Mouse (Mus musculus): ENCODE measurements around the gene Grid1. TPM values are rescaled to one million over a fixed set of nuclear protein-coding genes. Genes with fewer than 3 reads are reported as not detected.

Gene Grid1
- polyA plus RNA-seq, 1 experiment from 2014 or later: 2.5 TPM

DNA sequence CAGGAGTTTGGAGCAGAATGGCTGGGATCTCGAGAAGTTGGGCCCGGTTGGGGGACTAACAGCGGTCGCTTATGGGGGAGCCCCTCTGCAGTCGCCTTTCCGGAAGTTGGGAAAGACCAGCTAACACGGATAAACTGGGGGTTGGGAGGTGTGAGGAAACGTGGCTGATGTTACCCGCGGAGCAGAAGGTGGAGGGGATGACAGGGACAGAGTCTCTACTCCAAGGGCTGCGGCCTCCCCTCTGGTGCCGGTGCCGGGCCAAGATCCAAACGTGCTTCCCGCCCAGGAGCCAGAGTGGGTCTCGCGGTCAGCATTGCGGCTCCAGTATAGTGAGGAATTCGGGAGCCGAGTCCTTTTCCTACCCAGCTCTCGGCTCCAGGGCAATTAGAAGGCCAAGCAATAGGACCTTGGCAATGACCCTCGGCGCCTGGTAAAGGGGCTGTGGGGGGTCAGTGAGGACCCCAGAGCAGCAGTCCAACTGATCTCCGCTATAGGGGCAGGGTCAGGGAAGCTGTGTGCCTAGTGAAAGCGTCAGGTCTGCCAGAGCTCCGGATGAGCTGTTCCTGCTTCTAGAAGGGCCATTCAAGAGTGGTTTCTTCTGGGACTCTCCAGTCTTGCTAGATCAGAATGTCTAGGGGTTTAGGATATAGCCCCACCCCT, 1.4 kb downstream of the Grid1 start:
- Histone ChIP-seq H3K4me2 (ENCODE audit: low read depth, low read length) (peak overlapping the region; percentile 80), H3K27ac (replicated peaks; ENCODE audit: low read depth, low read length) (no peak overlapping the region), H3K4me1 (ENCODE audit: control insufficient read depth, insufficient read depth, low read length) (peaks cover 3% of the 10 kb centered on the region; the same call in 1 of the 2 replicates), H3K4me3 (ENCODE audit: low read depth, low read length) (peak overlapping the region; percentile 58), H3K9me3 (ENCODE audit: control insufficient read depth, low read length) (no peaks in the 10 kb centered on the region), H3K27me3 (replicated peaks; ENCODE audit: control insufficient read depth, insufficient read depth, low read length) (peaks cover 80% of the 10 kb centered on the region), H3K9ac (ENCODE audit: low read depth, low read length) (no peak overlapping the region), H3K36me3 (ENCODE audit: control insufficient read depth, insufficient read depth, low read length) (no peaks in the 10 kb centered on the region)
- ATAC-seq (ENCODE audit: low read depth) (no peak), DNase-seq (ENCODE audit: low spot score) (no peak)
- WGBS: under 1% methylated on average over 22 of the region's 26 CpGs

DNA sequence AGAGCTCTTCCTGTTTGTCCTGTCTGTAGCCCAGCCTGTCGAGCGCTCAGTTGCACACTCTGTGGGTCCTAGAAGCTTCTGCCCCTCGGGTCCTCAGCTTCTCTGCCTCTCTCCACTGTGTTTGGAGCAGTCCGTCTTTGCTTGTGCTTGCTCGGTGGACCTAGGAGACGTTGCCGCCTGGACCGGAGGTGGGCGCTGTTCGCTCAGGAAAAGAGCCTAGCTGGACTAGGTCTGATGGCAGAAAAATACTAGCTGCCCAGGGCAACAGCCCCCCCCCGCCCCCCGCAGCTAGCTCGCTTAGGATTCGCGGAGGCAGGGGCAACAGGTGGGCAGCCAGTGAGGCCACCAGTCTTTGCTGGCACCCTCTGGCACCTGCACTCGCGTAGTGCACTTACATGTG, 3.2 kb downstream of the Grid1 start:
- Histone ChIP-seq H3K4me1 (ENCODE audit: control insufficient read depth, insufficient read depth, low read length) (peaks cover 3% of the 10 kb centered on the region; the same call in 1 of the 2 replicates), H3K27me3 (replicated peaks; ENCODE audit: control insufficient read depth, insufficient read depth, low read length) (peaks cover 61% of the 10 kb centered on the region), H3K9me3 (ENCODE audit: control insufficient read depth, low read length) (no peaks in the 10 kb centered on the region), H3K4me3 (ENCODE audit: low read depth, low read length) (peak overlapping the region; percentile 25), H3K36me3 (ENCODE audit: control insufficient read depth, insufficient read depth, low read length) (no peaks in the 10 kb centered on the region), H3K9ac (ENCODE audit: low read depth, low read length) (no peak overlapping the region), H3K4me2 (ENCODE audit: low read depth, low read length) (peak overlapping the region; percentile 50), H3K27ac (replicated peaks; ENCODE audit: low read depth, low read length) (no peak overlapping the region)
- peak; percentile 60 for DNase-seq (ENCODE audit: low spot score)
- ATAC-seq (ENCODE audit: low read depth): peak; percentile 37; the same call in 1 of the 2 replicates
- 1% methylated on average over 14 of the region's 17 CpGs for whole genome bisulfite sequencing

DNA sequence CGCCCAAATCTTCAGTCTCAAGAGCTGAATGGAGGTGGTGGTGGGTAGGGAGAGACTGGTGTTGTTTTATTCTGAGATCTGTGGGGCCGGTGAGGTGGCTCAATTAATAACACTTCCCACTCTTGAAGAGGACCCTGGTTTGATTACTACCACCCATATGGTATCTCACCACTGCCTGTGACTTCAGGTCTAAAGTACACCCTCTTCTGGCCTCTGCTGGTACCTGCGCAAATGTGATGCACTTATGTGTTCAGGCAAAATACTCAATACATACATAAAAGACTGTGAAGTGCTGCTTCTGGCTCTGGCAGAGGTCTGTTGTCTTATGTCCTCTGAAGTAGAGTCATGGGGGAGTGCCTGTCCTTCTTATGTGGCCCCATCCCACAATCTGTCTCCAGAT, 4.3 kb downstream of the Grid1 start:
- no peak overlapping the region for H3K27ac ChIP-seq (replicated peaks; ENCODE audit: low read depth, low read length)
- H3K9ac ChIP-seq (ENCODE audit: low read depth, low read length): no peak overlapping the region
- no peaks in the 10 kb centered on the region for H3K36me3 ChIP-seq (ENCODE audit: control insufficient read depth, insufficient read depth, low read length)
- H3K9me3 ChIP-seq (ENCODE audit: control insufficient read depth, low read length): no peaks in the 10 kb centered on the region
- H3K4me2 ChIP-seq (ENCODE audit: low read depth, low read length): no peak overlapping the region
- ATAC-seq (ENCODE audit: low read depth): no peak
- peaks cover 50% of the 10 kb centered on the region for H3K27me3 ChIP-seq (replicated peaks; ENCODE audit: control insufficient read depth, insufficient read depth, low read length)
- 0 out of 2 replicates have a peak, but pooled peaks cover under 1% of the 10 kb centered on the region for H3K4me1 ChIP-seq (ENCODE audit: control insufficient read depth, insufficient read depth, low read length)
- H3K4me3 ChIP-seq (ENCODE audit: low read depth, low read length): no peak overlapping the region
- 81% methylated on average over 3 of the region's 3 CpGs for WGBS
- no peak for DNase-seq (ENCODE audit: low spot score)

DNA sequence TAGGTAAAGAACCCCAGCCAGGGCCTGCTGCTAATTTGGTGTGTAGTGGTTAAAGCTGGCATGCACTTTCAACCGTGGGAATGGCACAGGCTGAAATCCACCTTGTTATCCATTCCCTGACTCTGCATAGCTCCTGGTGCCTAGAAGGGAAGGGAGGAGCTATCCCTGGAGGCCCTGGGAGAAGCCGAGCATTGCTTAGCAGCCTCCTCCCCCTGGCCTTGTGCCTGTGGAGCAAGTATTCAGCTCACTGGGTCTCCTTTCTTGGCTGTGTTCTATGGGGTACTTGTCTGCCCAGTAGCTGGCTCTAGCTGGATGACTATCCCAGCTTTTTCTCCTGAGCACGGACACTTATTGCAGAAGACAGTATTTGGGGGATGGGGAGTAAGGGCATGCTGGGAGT, 6.0 kb downstream of the Grid1 start:
- no peaks in the 10 kb centered on the region for H3K4me1 ChIP-seq (ENCODE audit: control insufficient read depth, insufficient read depth, low read length)

DNA sequence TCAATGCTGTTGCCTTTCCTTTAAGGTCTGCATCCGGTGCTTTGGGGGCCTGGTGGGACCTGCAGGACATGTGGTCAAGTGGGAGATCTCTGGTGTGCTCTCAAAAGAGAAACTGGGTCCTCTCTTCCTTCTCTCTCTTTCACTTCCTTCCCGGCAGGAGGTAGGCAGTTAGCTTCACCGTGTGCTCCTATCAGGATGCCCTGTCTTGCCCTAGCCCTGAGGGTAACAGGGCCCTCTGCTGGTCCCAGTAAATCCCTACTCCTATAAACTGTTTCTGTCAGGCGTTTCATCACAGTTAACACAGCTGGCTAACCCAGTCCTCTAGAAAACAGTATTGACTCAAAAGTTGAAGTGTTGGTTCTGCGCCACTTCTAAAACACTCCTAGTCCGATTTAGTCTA, 9.9 kb downstream of the Grid1 start:
- H3K27ac ChIP-seq (replicated peaks; ENCODE audit: low read depth, low read length): no peak overlapping the region
- no peak overlapping the region for H3K4me2 ChIP-seq (ENCODE audit: low read depth, low read length)
- H3K36me3 ChIP-seq (ENCODE audit: control insufficient read depth, insufficient read depth, low read length): no peaks in the 10 kb centered on the region
- no peak overlapping the region for H3K9ac ChIP-seq (ENCODE audit: low read depth, low read length)
- WGBS: 61% methylated on average over 6 of the region's 6 CpGs
- no peaks in the 10 kb centered on the region for H3K4me1 ChIP-seq (ENCODE audit: control insufficient read depth, insufficient read depth, low read length)
- no peaks in the 10 kb centered on the region for H3K9me3 ChIP-seq (ENCODE audit: control insufficient read depth, low read length)
- no peak overlapping the region for H3K4me3 ChIP-seq (ENCODE audit: low read depth, low read length)
- H3K27me3 ChIP-seq (replicated peaks; ENCODE audit: control insufficient read depth, insufficient read depth, low read length): no peaks in the 10 kb centered on the region; the same call in 1 of the 2 replicates
- DNase-seq (ENCODE audit: low spot score) (no peak), ATAC-seq (ENCODE audit: low read depth) (no peak)

More for the DNA sequence above, 6.0 kb downstream of the Grid1 start:
- Histone ChIP-seq H3K9ac (ENCODE audit: low read depth, low read length) (no peak overlapping the region), H3K4me2 (ENCODE audit: low read depth, low read length) (no peak overlapping the region), H3K27ac (replicated peaks; ENCODE audit: low read depth, low read length) (no peak overlapping the region), H3K4me3 (ENCODE audit: low read depth, low read length) (no peak overlapping the region), H3K9me3 (ENCODE audit: control insufficient read depth, low read length) (no peaks in the 10 kb centered on the region), H3K36me3 (ENCODE audit: control insufficient read depth, insufficient read depth, low read length) (no peaks in the 10 kb centered on the region), H3K27me3 (replicated peaks; ENCODE audit: control insufficient read depth, insufficient read depth, low read length) (peaks cover 36% of the 10 kb centered on the region)
- no peak; the same call in 1 of the 2 replicates for ATAC-seq (ENCODE audit: low read depth)
- WGBS: 22% methylated on average over 3 of the region's 3 CpGs
- DNase-seq (ENCODE audit: low spot score): peak; percentile 57

DNA sequence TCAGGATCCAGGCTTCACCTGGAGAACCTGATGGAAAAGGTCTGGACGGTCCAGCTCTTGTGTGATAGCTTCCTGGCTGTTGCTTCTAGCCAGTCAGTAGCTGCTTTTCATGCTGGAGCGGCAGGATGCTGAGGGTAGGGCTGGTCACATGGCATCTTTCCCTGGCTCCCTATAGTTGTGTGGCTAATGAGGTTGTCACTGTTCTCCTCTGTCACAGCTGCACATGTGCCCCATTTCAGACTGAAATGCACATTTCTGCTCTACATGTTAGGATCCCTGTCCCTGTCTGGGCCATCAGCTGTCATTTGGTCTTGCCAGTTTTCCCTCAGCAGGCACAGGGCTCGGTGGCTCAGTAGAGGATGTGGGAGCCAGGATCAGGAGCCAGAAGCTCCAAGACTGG, 17.2 kb downstream of the Grid1 start:
- Histone ChIP-seq H3K4me2 (ENCODE audit: low read depth, low read length) (no peak overlapping the region), H3K4me1 (ENCODE audit: control insufficient read depth, insufficient read depth, low read length) (no peaks in the 10 kb centered on the region), H3K9ac (ENCODE audit: low read depth, low read length) (no peak overlapping the region), H3K9me3 (ENCODE audit: control insufficient read depth, low read length) (no peaks in the 10 kb centered on the region), H3K27ac (replicated peaks; ENCODE audit: low read depth, low read length) (no peak overlapping the region), H3K36me3 (ENCODE audit: control insufficient read depth, insufficient read depth, low read length) (no peaks in the 10 kb centered on the region), H3K4me3 (ENCODE audit: low read depth, low read length) (no peak overlapping the region), H3K27me3 (replicated peaks; ENCODE audit: control insufficient read depth, insufficient read depth, low read length) (no peaks in the 10 kb centered on the region)
- DNase-seq (ENCODE audit: low spot score) (no peak), ATAC-seq (ENCODE audit: low read depth) (0 out of 2 replicates have a peak, but pooled peaks have one; percentile 22)
- 77% methylated on average over 3 of the region's 3 CpGs for WGBS

DNA sequence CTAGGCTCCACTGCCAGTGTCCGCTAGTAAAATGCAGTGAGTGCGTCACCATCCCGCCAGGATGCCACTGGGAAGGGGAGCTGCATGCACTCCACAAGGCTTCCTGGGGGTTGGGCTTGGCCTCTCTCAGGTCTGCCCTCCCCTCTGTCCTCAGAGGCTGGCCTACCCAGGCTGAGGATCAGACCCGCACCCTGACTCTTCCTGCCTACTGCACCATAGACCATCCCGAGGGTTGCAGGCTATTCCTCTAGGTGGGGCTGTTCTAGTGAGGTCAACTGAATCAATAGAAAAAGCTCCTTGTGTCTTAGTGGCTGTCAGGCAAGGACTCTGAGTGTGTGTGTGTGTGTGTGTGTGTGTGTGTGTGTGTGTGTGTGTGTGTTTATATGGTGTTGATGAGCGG, 19.1 kb downstream of the Grid1 start:
- Histone ChIP-seq H3K27me3 (replicated peaks; ENCODE audit: control insufficient read depth, insufficient read depth, low read length) (no peaks in the 10 kb centered on the region), H3K27ac (replicated peaks; ENCODE audit: low read depth, low read length) (no peak overlapping the region), H3K4me1 (ENCODE audit: control insufficient read depth, insufficient read depth, low read length) (no peaks in the 10 kb centered on the region), H3K9ac (ENCODE audit: low read depth, low read length) (no peak overlapping the region), H3K9me3 (ENCODE audit: control insufficient read depth, low read length) (no peaks in the 10 kb centered on the region), H3K4me3 (ENCODE audit: low read depth, low read length) (no peak overlapping the region), H3K4me2 (ENCODE audit: low read depth, low read length) (no peak overlapping the region), H3K36me3 (ENCODE audit: control insufficient read depth, insufficient read depth, low read length) (no peaks in the 10 kb centered on the region)
- 69% methylated on average over 6 of the region's 6 CpGs for WGBS
- ATAC-seq (ENCODE audit: low read depth) (no peak), DNase-seq (ENCODE audit: low spot score) (no peak)

DNA sequence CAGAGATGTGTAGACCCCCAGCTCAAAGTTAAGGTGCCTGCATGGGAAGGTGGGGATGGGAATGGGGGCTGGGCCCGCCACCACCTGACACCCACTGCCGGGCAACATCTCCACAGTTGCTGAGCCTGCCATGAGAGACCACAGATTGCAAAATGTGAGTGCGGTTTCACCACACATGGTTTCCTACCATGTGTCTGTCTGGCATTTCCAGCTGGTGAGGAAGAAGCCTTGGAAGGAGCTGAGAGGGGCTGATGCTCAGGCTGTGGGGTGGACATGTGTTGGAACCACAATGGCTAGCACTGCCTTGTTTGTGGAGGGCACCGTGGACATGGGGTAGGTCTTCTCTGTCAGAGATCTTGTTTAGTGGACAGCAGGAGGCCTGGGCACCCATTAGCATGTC, 20.0 kb downstream of the Grid1 start:
- Histone ChIP-seq H3K36me3 (ENCODE audit: control insufficient read depth, insufficient read depth, low read length) (no peaks in the 10 kb centered on the region), H3K9me3 (ENCODE audit: control insufficient read depth, low read length) (no peaks in the 10 kb centered on the region), H3K4me3 (ENCODE audit: low read depth, low read length) (no peak overlapping the region), H3K4me1 (ENCODE audit: control insufficient read depth, insufficient read depth, low read length) (no peaks in the 10 kb centered on the region), H3K27me3 (replicated peaks; ENCODE audit: control insufficient read depth, insufficient read depth, low read length) (no peaks in the 10 kb centered on the region), H3K27ac (replicated peaks; ENCODE audit: low read depth, low read length) (no peak overlapping the region), H3K9ac (ENCODE audit: low read depth, low read length) (no peak overlapping the region), H3K4me2 (ENCODE audit: low read depth, low read length) (no peak overlapping the region)
- WGBS: 92% methylated on average over 4 of the region's 4 CpGs
- ATAC-seq (ENCODE audit: low read depth) (no peak), DNase-seq (ENCODE audit: low spot score) (no peak)

DNA sequence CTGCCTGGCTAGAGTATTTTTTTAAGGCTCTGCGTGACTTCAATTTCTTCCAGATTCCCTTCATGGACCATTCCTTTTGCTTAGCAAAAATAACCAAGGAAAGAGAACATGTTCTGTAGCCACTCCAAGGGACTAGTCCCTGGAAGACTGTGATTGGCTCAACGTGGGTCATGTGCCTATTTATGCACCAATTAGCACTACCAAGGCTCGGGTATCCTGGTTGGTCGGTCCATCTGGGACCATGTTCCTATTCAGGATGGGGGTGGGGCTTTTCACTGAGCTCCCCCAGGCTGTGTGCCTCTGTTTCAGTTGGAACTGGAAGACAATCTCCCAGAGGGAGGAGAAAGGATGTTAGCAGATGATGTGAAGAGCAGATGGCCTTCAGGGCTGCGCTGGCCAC, 23.7 kb downstream of the Grid1 start:
- H3K27ac ChIP-seq (replicated peaks; ENCODE audit: low read depth, low read length): no peak overlapping the region
- H3K4me3 ChIP-seq (ENCODE audit: low read depth, low read length): no peak overlapping the region
- H3K4me1 ChIP-seq (ENCODE audit: control insufficient read depth, insufficient read depth, low read length): no peaks in the 10 kb centered on the region
- H3K9me3 ChIP-seq (ENCODE audit: control insufficient read depth, low read length): no peaks in the 10 kb centered on the region
- no peaks in the 10 kb centered on the region for H3K27me3 ChIP-seq (replicated peaks; ENCODE audit: control insufficient read depth, insufficient read depth, low read length)
- 63% methylated on average over 5 of the region's 5 CpGs for WGBS
- H3K36me3 ChIP-seq (ENCODE audit: control insufficient read depth, insufficient read depth, low read length): no peaks in the 10 kb centered on the region
- ATAC-seq (ENCODE audit: low read depth): no peak
- H3K9ac ChIP-seq (ENCODE audit: low read depth, low read length): no peak overlapping the region
- no peak for DNase-seq (ENCODE audit: low spot score)
- no peak overlapping the region for H3K4me2 ChIP-seq (ENCODE audit: low read depth, low read length)

Measured in embryonic facial prominence, embryonic 14.5 days (tissue).